Mouse (Mus musculus): ENCODE measurements around the gene Gm11239. TPM values are rescaled to one million over a fixed set of nuclear protein-coding genes. Genes with fewer than 3 reads are reported as not detected.
"Not testable (repeated sequence)": the region's sequence is repeated elsewhere in the genome, so short reads cannot be mapped to it uniquely, and the experiment has no call there.

The Gm11239 gene
- polyA plus RNA-seq (2016; fragmentation: Nextera tagmentation; extraction: Ambion mirVana), result not detected in 2 replicates

GRCm38 (mm10) chr4:73668054-73668453 is at the start of gene Gm11239:
Gm11239 (plus strand) TSS chr4:73668354.
- H3K9me3 ChIP-seq; H3K36me3 ChIP-seq; DNase-seq (ENCODE audit: low spot score); H3K4me1 ChIP-seq; H3K27ac ChIP-seq; H3K4me3 ChIP-seq; H3K27me3 ChIP-seq (ENCODE audit: insufficient read depth, poor library complexity, severe bottlenecking): not testable (repeated sequence)
- WGBS, result no CpG with 5 or more reads among the region's 4 CpGs

- H3K27me3 ChIP-seq (ENCODE audit: insufficient read depth, poor library complexity, severe bottlenecking); H3K4me1 ChIP-seq; H3K27ac ChIP-seq; H3K4me3 ChIP-seq; H3K36me3 ChIP-seq; DNase-seq (ENCODE audit: low spot score); H3K9me3 ChIP-seq: not testable (repeated sequence)
- WGBS, result no CpG with 5 or more reads among the region's 3 CpGs
These were observed 45.5 kb upstream of the Gm11239 start, which contains the start of gene Gm11237 for GRCm38 (mm10) chr4:73622684-73623083. Gm11237 (plus strand) TSS chr4:73622984.

DNA sequence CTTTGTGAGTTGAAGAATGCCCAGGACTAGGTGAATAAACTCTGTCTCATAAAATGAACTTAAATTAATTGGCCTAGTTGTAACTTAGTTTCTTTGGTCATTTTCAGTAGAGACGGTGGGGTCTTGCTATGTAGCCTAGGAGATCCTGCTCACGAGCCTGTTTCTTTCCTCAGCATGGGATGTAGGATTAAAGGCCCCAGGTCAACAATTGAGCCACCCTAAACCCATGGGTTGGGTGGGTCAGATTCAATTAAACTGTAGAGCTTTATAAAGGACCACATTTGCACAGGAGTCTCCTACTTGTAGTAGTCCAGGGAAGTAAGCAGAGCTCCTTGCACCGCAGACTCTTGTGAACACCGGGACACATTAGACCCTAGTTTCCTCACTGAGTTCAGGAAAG is 30.3 kb upstream of the Gm11239 start, which contains the start of gene Gm11236:
Gm11236 (plus strand) TSS at position 301 of the 400 bp plus-strand sequence.
- H3K27ac ChIP-seq; H3K36me3 ChIP-seq; DNase-seq (ENCODE audit: low spot score); H3K4me1 ChIP-seq; H3K27me3 ChIP-seq (ENCODE audit: insufficient read depth, poor library complexity, severe bottlenecking); H3K9me3 ChIP-seq; H3K4me3 ChIP-seq: not testable (repeated sequence)
- WGBS, result no CpG with 5 or more reads among the region's 4 CpGs

DNA sequence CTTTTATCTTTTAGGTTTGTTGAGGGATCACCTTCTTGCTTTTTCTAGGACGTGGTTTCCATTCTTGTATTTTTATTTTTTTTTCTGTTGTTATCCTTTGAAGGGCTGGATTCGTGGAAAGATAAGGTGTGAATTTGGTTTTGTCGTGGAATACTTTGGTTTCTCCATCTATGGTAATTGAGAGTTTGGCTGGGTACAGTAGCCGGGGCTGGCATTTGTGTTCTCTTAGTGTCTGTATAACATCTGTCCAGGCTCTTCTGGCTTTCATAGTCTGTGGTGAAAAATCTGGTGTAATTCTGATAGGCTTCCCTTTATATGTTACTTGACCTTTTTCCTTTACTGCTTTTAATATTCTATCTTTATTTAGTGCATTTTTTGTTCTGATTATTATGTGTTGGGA is 6.3 kb upstream of the Gm11239 start:
- WGBS, result 85% methylated on average over 4 of the region's 4 CpGs
- H3K27me3 ChIP-seq (ENCODE audit: insufficient read depth, poor library complexity, severe bottlenecking); H3K4me1 ChIP-seq; DNase-seq (ENCODE audit: low spot score); H3K27ac ChIP-seq; H3K36me3 ChIP-seq; H3K4me3 ChIP-seq; H3K9me3 ChIP-seq: not testable (repeated sequence)

DNA sequence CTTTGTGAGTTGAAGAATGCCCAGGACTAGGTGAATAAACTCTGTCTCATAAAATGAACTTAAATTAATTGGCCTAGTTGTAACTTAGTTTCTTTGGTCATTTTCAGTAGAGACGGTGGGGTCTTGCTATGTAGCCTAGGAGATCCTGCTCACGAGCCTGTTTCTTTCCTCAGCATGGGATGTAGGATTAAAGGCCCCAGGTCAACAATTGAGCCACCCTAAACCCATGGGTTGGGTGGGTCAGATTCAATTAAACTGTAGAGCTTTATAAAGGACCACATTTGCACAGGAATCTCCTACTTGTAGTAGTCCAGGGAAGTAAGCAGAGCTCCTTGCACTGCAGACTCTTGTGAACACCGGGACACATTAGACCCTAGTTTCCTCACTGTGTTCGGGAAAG is 15.1 kb downstream of the Gm11239 start, which contains the start of gene Gm428:
Gm428 (plus strand) TSS at position 301 of the 400 bp plus-strand sequence.
- H3K36me3 ChIP-seq; H3K4me1 ChIP-seq; H3K4me3 ChIP-seq; H3K27me3 ChIP-seq (ENCODE audit: insufficient read depth, poor library complexity, severe bottlenecking); H3K27ac ChIP-seq; DNase-seq (ENCODE audit: low spot score); H3K9me3 ChIP-seq: not testable (repeated sequence)
- 50% methylated on average over 1 of the region's 4 CpGs for WGBS

GRCm38 (mm10) chr4:73718761-73719160 is 50.6 kb downstream of the Gm11239 start:
- no peak for DNase-seq (ENCODE audit: low spot score)
- WGBS, result 87% methylated on average over 1 of the region's 1 CpGs
- H3K27ac ChIP-seq, result no peak overlapping the region
- no peaks in the 10 kb centered on the region for H3K9me3 ChIP-seq
- no peak overlapping the region for H3K4me3 ChIP-seq
- H3K36me3 ChIP-seq, result no peaks in the 10 kb centered on the region
- no peaks in the 10 kb centered on the region for H3K4me1 ChIP-seq
- no peaks in the 10 kb centered on the region for H3K27me3 ChIP-seq (ENCODE audit: insufficient read depth, poor library complexity, severe bottlenecking)

DNA sequence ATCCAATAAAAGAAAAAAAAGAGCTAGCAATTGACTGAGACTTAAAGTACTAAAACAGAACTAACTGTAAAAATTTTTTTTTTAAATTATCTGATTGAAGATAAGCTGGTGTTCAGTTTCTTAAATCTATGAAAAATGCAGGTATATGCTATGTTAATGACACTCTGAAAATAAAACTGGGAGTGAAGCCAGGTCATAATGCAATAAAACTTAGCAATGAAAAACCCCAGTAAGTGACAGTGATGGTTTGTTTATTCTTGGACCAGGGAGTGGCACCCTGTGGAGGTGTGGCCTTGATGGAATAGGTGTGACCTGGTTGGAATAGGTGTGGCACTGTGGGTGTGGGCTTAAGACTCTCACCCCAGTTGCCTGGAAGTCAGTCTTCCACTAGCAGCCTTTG is 51.7 kb downstream of the Gm11239 start:
- no peaks in the 10 kb centered on the region for H3K9me3 ChIP-seq
- no peak for DNase-seq (ENCODE audit: low spot score)
- H3K27me3 ChIP-seq (ENCODE audit: insufficient read depth, poor library complexity, severe bottlenecking), result no peaks in the 10 kb centered on the region
- no peak overlapping the region for H3K27ac ChIP-seq
- no peak overlapping the region for H3K4me3 ChIP-seq
- H3K4me1 ChIP-seq, result no peaks in the 10 kb centered on the region
- no peaks in the 10 kb centered on the region for H3K36me3 ChIP-seq

Other genes starting within 250 kb of the Gm11239 start
- gene Gm11238, start 60.5 kb upstream of the Gm11239 start, polyA plus RNA-seq (2016; fragmentation: Nextera tagmentation; extraction: Ambion mirVana), result not detected in 2 replicates
- gene Gm11237, start 45.4 kb upstream of the Gm11239 start, polyA plus RNA-seq (2016; fragmentation: Nextera tagmentation; extraction: Ambion mirVana), result not detected in 2 replicates
- gene Gm11236, start 30.2 kb upstream of the Gm11239 start, polyA plus RNA-seq (2016; fragmentation: Nextera tagmentation; extraction: Ambion mirVana), result not detected in 2 replicates
- not detected in 2 replicates for gene Gm428, start 15.2 kb downstream of the Gm11239 start, polyA plus RNA-seq (2016; fragmentation: Nextera tagmentation; extraction: Ambion mirVana)
- gene Rasef, start 122.6 kb downstream of the Gm11239 start, polyA plus RNA-seq (2016; fragmentation: Nextera tagmentation; extraction: Ambion mirVana), result 0.99 and 1.2 TPM in 2 replicates
- not detected in 2 replicates for gene Gm11758, start 207.9 kb downstream of the Gm11239 start, polyA plus RNA-seq (2016; fragmentation: Nextera tagmentation; extraction: Ambion mirVana)
- gene Gm11757, start 222.8 kb downstream of the Gm11239 start, polyA plus RNA-seq (2016; fragmentation: Nextera tagmentation; extraction: Ambion mirVana), result not detected in 2 replicates
- not detected in 2 replicates for gene Gm13871, start 237.6 kb downstream of the Gm11239 start, polyA plus RNA-seq (2016; fragmentation: Nextera tagmentation; extraction: Ambion mirVana)